Mouse (Mus musculus): ENCODE measurements around the gene Vps29. TPM values are rescaled to one million over a fixed set of nuclear protein-coding genes. Genes with fewer than 3 reads are reported as not detected.

Vps29 gene
- polyA plus RNA-seq, 1 experiment = 105 TPM

DNA sequence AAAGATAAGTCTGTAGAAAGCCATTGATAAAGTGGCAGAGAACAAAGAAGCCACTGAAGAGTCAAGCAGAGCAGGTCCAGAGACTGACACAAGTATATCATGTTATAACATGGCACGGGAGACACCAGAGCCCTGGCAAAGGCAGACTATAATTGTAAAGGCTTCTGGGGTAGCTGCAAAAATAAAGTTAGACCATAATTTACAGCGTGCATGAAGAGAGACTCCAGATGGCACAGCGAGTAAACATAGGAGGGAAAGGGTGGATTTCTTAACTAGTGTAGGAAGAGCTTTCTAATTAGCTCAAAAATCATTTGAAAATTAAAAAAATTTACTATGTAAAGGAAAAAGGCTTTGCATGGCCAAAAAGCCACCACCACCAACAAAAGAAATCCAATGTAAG, 26.9 kb upstream of the Vps29 start:
- H3K9me3 ChIP-seq (replicated peaks; ENCODE audit: control insufficient read depth, insufficient read depth, low read length, poor library complexity, severe bottlenecking) = no peaks in the 10 kb centered on the region
- 0 out of 2 replicates have a peak, but pooled peaks cover 4% of the 10 kb centered on the region for H3K36me3 ChIP-seq (ENCODE audit: control insufficient read depth, insufficient read depth, low read length, poor library complexity, severe bottlenecking)
- no peak overlapping the region for H3K9ac ChIP-seq (ENCODE audit: low read depth, poor library complexity, severe bottlenecking)
- TF ChIP-seq EP300 (IDR thresholded peaks at IDR 0.05; ENCODE audit: insufficient read depth, low read depth, low read length) = no peak
- TF ChIP-seq POLR2A (IDR thresholded peaks at IDR 0.05; ENCODE audit: insufficient read depth, low read length) = no peak
- no peak for TF ChIP-seq CTCF (IDR thresholded peaks at IDR 0.05; ENCODE audit: low read depth, low read length)
- no peaks in the 10 kb centered on the region for H3K27me3 ChIP-seq (ENCODE audit: control insufficient read depth, insufficient read depth, low read length, poor library complexity, severe bottlenecking)
- no peak overlapping the region for H3K4me3 ChIP-seq (ENCODE audit: low read depth, low read length)
- H3K4me1 ChIP-seq (ENCODE audit: control insufficient read depth, insufficient read depth, low read length) = no peaks in the 10 kb centered on the region
- H3K27ac ChIP-seq (ENCODE audit: insufficient read depth, low read length) = no peak overlapping the region

DNA sequence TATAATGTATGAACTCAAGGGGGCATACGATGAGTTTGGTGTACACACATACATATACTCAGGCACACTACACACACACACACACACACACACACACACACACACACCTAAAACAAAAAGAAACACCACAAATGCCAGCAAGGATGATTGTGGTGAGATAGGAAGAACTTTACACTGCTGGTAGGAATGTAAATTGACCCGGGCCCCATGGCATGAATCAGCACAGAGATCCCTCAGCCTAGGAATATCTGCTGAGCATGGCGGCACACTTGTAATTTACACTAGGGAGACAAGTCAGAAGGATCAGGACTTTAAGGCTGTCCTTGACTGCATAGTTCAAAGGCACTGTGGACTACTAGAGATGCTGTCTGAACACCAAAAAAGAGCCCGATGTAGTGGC, 23.9 kb upstream of the Vps29 start:
- no peaks in the 10 kb centered on the region for H3K9me3 ChIP-seq (replicated peaks; ENCODE audit: control insufficient read depth, insufficient read depth, low read length, poor library complexity, severe bottlenecking)
- H3K27ac ChIP-seq (ENCODE audit: insufficient read depth, low read length) = no peak overlapping the region
- H3K9ac ChIP-seq (ENCODE audit: low read depth, poor library complexity, severe bottlenecking) = no peak overlapping the region
- no peaks in the 10 kb centered on the region for H3K36me3 ChIP-seq (ENCODE audit: control insufficient read depth, insufficient read depth, low read length, poor library complexity, severe bottlenecking)
- H3K4me1 ChIP-seq (ENCODE audit: control insufficient read depth, insufficient read depth, low read length) = peaks cover 1% of the 10 kb centered on the region
- TF ChIP-seq CTCF (IDR thresholded peaks at IDR 0.05; ENCODE audit: low read depth, low read length) = no peak
- no peak for TF ChIP-seq EP300 (IDR thresholded peaks at IDR 0.05; ENCODE audit: insufficient read depth, low read depth, low read length)
- no peak for TF ChIP-seq POLR2A (IDR thresholded peaks at IDR 0.05; ENCODE audit: insufficient read depth, low read length)
- H3K4me3 ChIP-seq (ENCODE audit: low read depth, low read length) = no peak overlapping the region
- no peaks in the 10 kb centered on the region for H3K27me3 ChIP-seq (ENCODE audit: control insufficient read depth, insufficient read depth, low read length, poor library complexity, severe bottlenecking)

DNA sequence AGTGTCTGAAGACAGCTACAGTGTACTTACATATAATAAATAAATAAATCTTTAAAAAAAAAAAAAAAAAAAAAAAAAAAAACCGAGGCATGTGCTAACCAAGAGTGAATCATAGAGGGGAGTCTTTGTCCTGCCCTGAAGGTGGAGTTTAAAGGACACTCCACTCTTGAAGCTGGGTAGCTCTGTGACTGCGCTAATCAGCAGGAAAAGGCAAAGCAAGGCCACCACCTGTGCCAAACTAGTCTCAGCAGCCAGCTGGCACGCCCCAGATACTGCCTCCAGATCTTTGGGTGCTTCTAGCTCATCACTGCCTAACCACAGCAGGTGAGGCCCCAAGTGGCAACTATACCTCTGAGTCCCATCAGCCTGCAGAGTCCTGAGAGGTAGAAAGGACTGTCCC, 19.5 kb upstream of the Vps29 start:
- H3K4me1 ChIP-seq (ENCODE audit: control insufficient read depth, insufficient read depth, low read length) = peaks cover 1% of the 10 kb centered on the region
- H3K36me3 ChIP-seq (ENCODE audit: control insufficient read depth, insufficient read depth, low read length, poor library complexity, severe bottlenecking) = no peaks in the 10 kb centered on the region
- no peak overlapping the region for H3K9ac ChIP-seq (ENCODE audit: low read depth, poor library complexity, severe bottlenecking)
- TF ChIP-seq CTCF (IDR thresholded peaks at IDR 0.05; ENCODE audit: low read depth, low read length) (no peak), POLR2A (IDR thresholded peaks at IDR 0.05; ENCODE audit: insufficient read depth, low read length) (no peak), EP300 (IDR thresholded peaks at IDR 0.05; ENCODE audit: insufficient read depth, low read depth, low read length) (no peak)
- H3K27ac ChIP-seq (ENCODE audit: insufficient read depth, low read length) = no peak overlapping the region
- no peaks in the 10 kb centered on the region for H3K9me3 ChIP-seq (replicated peaks; ENCODE audit: control insufficient read depth, insufficient read depth, low read length, poor library complexity, severe bottlenecking)
- H3K27me3 ChIP-seq (ENCODE audit: control insufficient read depth, insufficient read depth, low read length, poor library complexity, severe bottlenecking) = no peaks in the 10 kb centered on the region
- no peak overlapping the region for H3K4me3 ChIP-seq (ENCODE audit: low read depth, low read length)

DNA sequence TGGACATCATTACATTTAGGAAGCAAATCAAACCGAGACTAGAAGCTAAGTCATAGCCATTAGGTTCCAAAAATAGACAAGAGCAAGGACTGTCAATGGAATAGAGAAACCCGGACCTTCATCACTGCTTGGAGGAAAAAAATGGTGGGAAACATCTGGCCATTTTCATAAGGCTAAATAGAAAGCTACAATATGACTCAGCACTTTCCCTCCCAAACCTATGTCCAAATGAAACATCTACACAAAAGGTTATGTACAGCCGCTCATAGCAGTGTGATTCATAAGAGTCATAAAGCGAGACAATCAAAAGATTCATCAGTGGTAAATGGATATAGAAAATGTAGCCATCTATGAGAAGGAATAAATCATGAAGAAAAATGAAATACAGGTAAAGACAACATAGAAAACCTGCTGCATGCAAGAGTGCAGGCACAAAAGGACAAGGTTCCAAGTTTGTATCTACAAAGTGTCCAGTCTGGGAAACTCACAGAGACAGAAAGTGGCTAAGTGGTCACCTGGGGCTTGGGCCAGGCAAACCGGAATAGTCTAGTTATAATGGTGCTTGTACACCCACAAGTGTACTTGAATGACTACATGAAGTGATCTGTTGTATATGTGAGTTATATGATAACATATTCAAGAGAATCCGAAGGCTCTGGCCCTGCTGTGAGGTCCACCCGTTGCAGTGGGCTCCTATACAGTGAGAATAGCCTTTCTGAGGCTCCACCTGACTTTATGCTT, 17.4 kb upstream of the Vps29 start:
- no peaks in the 10 kb centered on the region for H3K9me3 ChIP-seq (replicated peaks; ENCODE audit: control insufficient read depth, insufficient read depth, low read length, poor library complexity, severe bottlenecking)
- H3K9ac ChIP-seq (ENCODE audit: low read depth, poor library complexity, severe bottlenecking) = no peak overlapping the region
- no peaks in the 10 kb centered on the region for H3K36me3 ChIP-seq (ENCODE audit: control insufficient read depth, insufficient read depth, low read length, poor library complexity, severe bottlenecking)
- no peak overlapping the region for H3K4me3 ChIP-seq (ENCODE audit: low read depth, low read length)
- H3K27ac ChIP-seq (ENCODE audit: insufficient read depth, low read length) = no peak overlapping the region
- no peaks in the 10 kb centered on the region for H3K27me3 ChIP-seq (ENCODE audit: control insufficient read depth, insufficient read depth, low read length, poor library complexity, severe bottlenecking)
- TF ChIP-seq CTCF (IDR thresholded peaks at IDR 0.05; ENCODE audit: low read depth, low read length) = no peak
- TF ChIP-seq POLR2A (IDR thresholded peaks at IDR 0.05; ENCODE audit: insufficient read depth, low read length) = no peak
- no peak for TF ChIP-seq EP300 (IDR thresholded peaks at IDR 0.05; ENCODE audit: insufficient read depth, low read depth, low read length)
- peaks cover 1% of the 10 kb centered on the region for H3K4me1 ChIP-seq (ENCODE audit: control insufficient read depth, insufficient read depth, low read length)

DNA sequence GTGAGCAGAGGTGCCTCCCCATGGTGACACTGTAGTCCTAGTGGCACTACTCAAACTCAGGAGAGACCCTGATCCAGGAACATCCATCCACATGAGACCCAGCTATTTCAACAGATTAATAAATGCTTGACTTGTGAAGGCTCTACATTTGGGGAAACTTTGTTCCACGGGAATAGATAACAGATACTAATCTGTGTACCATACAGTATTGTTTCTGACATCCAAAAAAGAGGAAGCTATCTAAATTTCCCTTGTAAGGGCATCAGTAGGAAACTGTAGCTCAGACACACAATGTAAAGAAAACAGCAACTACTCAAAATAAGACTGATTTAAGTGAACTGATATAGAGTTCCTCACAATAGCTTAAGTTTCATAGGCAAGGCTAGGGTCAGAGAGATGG, 11.3 kb upstream of the Vps29 start:
- Histone ChIP-seq H3K9me3 (replicated peaks; ENCODE audit: control insufficient read depth, insufficient read depth, low read length, poor library complexity, severe bottlenecking) (peaks cover 3% of the 10 kb centered on the region; the same call in 1 of the 2 replicates), H3K36me3 (ENCODE audit: control insufficient read depth, insufficient read depth, low read length, poor library complexity, severe bottlenecking) (no peaks in the 10 kb centered on the region), H3K27ac (ENCODE audit: insufficient read depth, low read length) (no peak overlapping the region), H3K4me1 (ENCODE audit: control insufficient read depth, insufficient read depth, low read length) (no peaks in the 10 kb centered on the region), H3K4me3 (ENCODE audit: low read depth, low read length) (no peak overlapping the region), H3K27me3 (ENCODE audit: control insufficient read depth, insufficient read depth, low read length, poor library complexity, severe bottlenecking) (no peaks in the 10 kb centered on the region), H3K9ac (ENCODE audit: low read depth, poor library complexity, severe bottlenecking) (no peak overlapping the region)
- no peak for TF ChIP-seq POLR2A (IDR thresholded peaks at IDR 0.05; ENCODE audit: insufficient read depth, low read length)
- TF ChIP-seq CTCF (IDR thresholded peaks at IDR 0.05; ENCODE audit: low read depth, low read length) = no peak
- TF ChIP-seq EP300 (IDR thresholded peaks at IDR 0.05; ENCODE audit: insufficient read depth, low read depth, low read length) = no peak

DNA sequence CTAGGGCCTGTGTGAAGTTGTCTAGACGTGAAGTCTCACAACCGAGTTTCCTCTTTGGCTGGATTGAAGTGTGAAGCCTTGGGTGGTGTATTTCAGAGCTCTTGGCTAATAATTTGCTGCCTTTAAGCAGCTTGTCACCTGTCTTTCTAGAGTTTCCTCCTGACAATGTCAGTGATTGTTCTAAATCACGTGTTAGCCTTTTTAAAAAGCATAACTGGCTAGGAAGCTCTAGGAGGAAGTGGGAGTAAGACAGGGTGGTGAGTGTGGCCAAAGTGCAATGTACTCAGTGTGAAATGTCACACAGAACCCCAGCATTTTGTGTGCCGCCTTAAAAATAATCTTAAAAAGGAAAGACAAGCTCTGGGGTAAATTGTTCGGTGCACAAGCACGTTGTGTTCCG, 10.4 kb upstream of the Vps29 start:
- Histone ChIP-seq H3K4me1 (ENCODE audit: control insufficient read depth, insufficient read depth, low read length) (no peaks in the 10 kb centered on the region), H3K4me3 (ENCODE audit: low read depth, low read length) (no peak overlapping the region), H3K27ac (ENCODE audit: insufficient read depth, low read length) (no peak overlapping the region), H3K9ac (ENCODE audit: low read depth, poor library complexity, severe bottlenecking) (no peak overlapping the region), H3K36me3 (ENCODE audit: control insufficient read depth, insufficient read depth, low read length, poor library complexity, severe bottlenecking) (no peaks in the 10 kb centered on the region), H3K27me3 (ENCODE audit: control insufficient read depth, insufficient read depth, low read length, poor library complexity, severe bottlenecking) (no peaks in the 10 kb centered on the region), H3K9me3 (replicated peaks; ENCODE audit: control insufficient read depth, insufficient read depth, low read length, poor library complexity, severe bottlenecking) (peaks cover 3% of the 10 kb centered on the region; the same call in 1 of the 2 replicates)
- no peak for TF ChIP-seq EP300 (IDR thresholded peaks at IDR 0.05; ENCODE audit: insufficient read depth, low read depth, low read length)
- TF ChIP-seq CTCF (IDR thresholded peaks at IDR 0.05; ENCODE audit: low read depth, low read length) = no peak
- no peak for TF ChIP-seq POLR2A (IDR thresholded peaks at IDR 0.05; ENCODE audit: insufficient read depth, low read length)

Measured in ES-Bruce4 (cell line).